Mouse (Mus musculus) cerebellum, adult 2 months (tissue): ENCODE measurements around the gene Olfr805.

ENCODE experiments used
- CTCF ChIP-seq: fragments of 200-500 bp; IDR thresholded peaks from 2 replicates; pipeline ENCODE4 v1.5.1; 2011; ENCODE audit warnings: low read depth, mild to moderate bottlenecking, control low read depth, low read length, moderate library complexity, borderline replicate concordance; ENCODE audit not compliant: insufficient read depth
- POLR2A ChIP-seq: fragments of 200-500 bp; IDR thresholded peaks from 2 replicates; pipeline ENCODE4 v1.6.1; 2011; ENCODE audit warnings: low read length, control low read depth, borderline replicate concordance; ENCODE audit not compliant: insufficient read depth

GRCm38 (mm10) chr10:129688069-129688468 is 41.1 kb downstream of the Olfr805 start, which contains the start of gene Olfr802:
- TF ChIP-seq CTCF, result no peak
- no peak for TF ChIP-seq POLR2A
